Mouse (Mus musculus) thymus, adult 2 months (tissue): ENCODE measurements around the gene D330045A20Rik.

ENCODE experiments used
- CTCF ChIP-seq: fragments of 200-500 bp; IDR thresholded peaks from 2 replicates; pipeline ENCODE4 v1.5.1; 2012; ENCODE audit warnings: mild to moderate bottlenecking, control low read depth, low read length, moderate library complexity, borderline replicate concordance; ENCODE audit not compliant: control insufficient read depth, poor library complexity, insufficient read depth; ENCODE audit errors: extremely low read depth
- POLR2A ChIP-seq: fragments of 200-500 bp; IDR thresholded peaks from 2 replicates; pipeline ENCODE4 v1.6.1; 2012; ENCODE audit warnings: mild to moderate bottlenecking, low read length, control low read depth, moderate library complexity; ENCODE audit not compliant: control insufficient read depth, poor library complexity, insufficient read depth; ENCODE audit errors: extremely low read depth

DNA sequence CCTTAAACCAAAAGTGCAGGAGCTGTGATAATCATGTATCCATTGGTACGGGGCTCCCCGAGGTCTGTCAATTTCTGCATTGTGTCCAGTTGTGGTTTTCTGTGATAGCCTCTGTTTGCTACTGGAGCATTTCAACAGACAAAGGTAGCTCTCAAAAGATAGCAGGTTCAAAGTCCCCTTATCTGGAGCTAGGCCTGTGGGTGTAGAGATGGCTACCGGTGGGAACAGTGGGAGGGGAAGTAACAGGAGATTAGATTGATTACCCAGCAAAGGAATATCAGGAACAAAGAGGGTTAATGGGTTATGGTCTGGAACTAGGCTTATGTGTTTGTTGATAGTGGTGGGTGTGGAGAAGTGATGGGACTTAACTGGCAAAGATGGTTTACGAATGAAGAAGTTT, 46.8 kb downstream of the D330045A20Rik start:
- TF ChIP-seq CTCF (no peak), POLR2A (no peak)
